Mouse (Mus musculus): ENCODE results near the gene Fam166b.

GRCm38 (mm10) chr4:43432832-43433231 is 3.9 kb upstream of the Fam166b start:
- TF ChIP-seq GATA1 (IDR thresholded peaks at IDR 0.05; ENCODE audit: borderline replicate concordance, low read length) (no peak), FLI1 (IDR thresholded peaks at IDR 0.05; ENCODE audit: low read length) (no peak)

All from megakaryocyte, embryonic 14.5 days (primary cell).